Mouse (Mus musculus): ENCODE results near the gene Fev. TPM values are rescaled to one million over a fixed set of nuclear protein-coding genes. Genes with fewer than 3 reads are reported as not detected.

Fev gene
- polyA plus RNA-seq, 1 experiment from 2014 or later, result not detected

GRCm38 (mm10) chr1:74900341-74901285 lies 15.4 kb upstream of the Fev start:
- 1% methylated on average over 57 of the region's 66 CpGs for WGBS
- DNase-seq (peak; percentile 76), ATAC-seq (ENCODE audit: insufficient read depth) (peak; percentile 70)
- Histone ChIP-seq H3K27ac (ENCODE audit: low read depth) (peak overlapping the region; percentile 50; the same call in 1 of the 2 replicates), H3K9me3 (ENCODE audit: low read depth, low read length) (no peaks in the 10 kb centered on the region), H3K4me2 (peak overlapping the region; percentile 63), H3K36me3 (ENCODE audit: insufficient read depth) (no peaks in the 10 kb centered on the region), H3K4me3 (ENCODE audit: low read depth, low read length) (peak overlapping the region; percentile 28), H3K4me1 (ENCODE audit: insufficient read depth) (0 out of 2 replicates have a peak, but pooled peaks cover 4% of the 10 kb centered on the region), H3K9ac (peak overlapping the region; percentile 29; the same call in 1 of the 2 replicates), H3K27me3 (ENCODE audit: insufficient read depth, low read length) (peaks cover 69% of the 10 kb centered on the region)
- TF ChIP-seq CTCF (IDR thresholded peaks at IDR 0.05; ENCODE audit: low read depth), result no peak

- no peak for ATAC-seq (ENCODE audit: insufficient read depth)
- no peaks in the 10 kb centered on the region for H3K9me3 ChIP-seq (ENCODE audit: low read depth, low read length)
- H3K9ac ChIP-seq, result no peak overlapping the region
- H3K4me2 ChIP-seq, result no peak overlapping the region
- DNase-seq, result no peak
- 7% methylated on average over 9 of the region's 10 CpGs for WGBS
- 0 out of 2 replicates have a peak, but pooled peaks cover 4% of the 10 kb centered on the region for H3K4me1 ChIP-seq (ENCODE audit: insufficient read depth)
- peaks cover 82% of the 10 kb centered on the region for H3K27me3 ChIP-seq (ENCODE audit: insufficient read depth, low read length)
- no peak overlapping the region for H3K27ac ChIP-seq (ENCODE audit: low read depth)
- H3K4me3 ChIP-seq (ENCODE audit: low read depth, low read length), result no peak overlapping the region
- no peaks in the 10 kb centered on the region for H3K36me3 ChIP-seq (ENCODE audit: insufficient read depth)
- TF ChIP-seq CTCF (IDR thresholded peaks at IDR 0.05; ENCODE audit: low read depth), result no peak
Measured at GRCm38 (mm10) chr1:74898656-74899431, 13.6 kb upstream of the Fev start.

- WGBS, result 5% methylated on average over 7 of the region's 7 CpGs
- Histone ChIP-seq H3K4me3 (ENCODE audit: low read depth, low read length) (no peak overlapping the region), H3K27me3 (ENCODE audit: insufficient read depth, low read length) (peaks cover 87% of the 10 kb centered on the region), H3K4me1 (ENCODE audit: insufficient read depth) (0 out of 2 replicates have a peak, but pooled peaks cover 4% of the 10 kb centered on the region), H3K4me2 (no peak overlapping the region), H3K36me3 (ENCODE audit: insufficient read depth) (no peaks in the 10 kb centered on the region), H3K27ac (ENCODE audit: low read depth) (no peak overlapping the region), H3K9ac (no peak overlapping the region), H3K9me3 (ENCODE audit: low read depth, low read length) (no peaks in the 10 kb centered on the region)
- no peak for TF ChIP-seq CTCF (IDR thresholded peaks at IDR 0.05; ENCODE audit: low read depth)
- ATAC-seq (ENCODE audit: insufficient read depth) (no peak), DNase-seq (no peak)
Measured at GRCm38 (mm10) chr1:74897976-74898375, 12.8 kb upstream of the Fev start.

- Histone ChIP-seq H3K36me3 (ENCODE audit: insufficient read depth) (no peaks in the 10 kb centered on the region), H3K27me3 (ENCODE audit: insufficient read depth, low read length) (peaks cover 89% of the 10 kb centered on the region), H3K4me1 (ENCODE audit: insufficient read depth) (0 out of 2 replicates have a peak, but pooled peaks cover 4% of the 10 kb centered on the region), H3K27ac (ENCODE audit: low read depth) (no peak overlapping the region), H3K9me3 (ENCODE audit: low read depth, low read length) (no peaks in the 10 kb centered on the region), H3K4me3 (ENCODE audit: low read depth, low read length) (no peak overlapping the region), H3K9ac (no peak overlapping the region), H3K4me2 (no peak overlapping the region)
- WGBS, result 22% methylated on average over 4 of the region's 4 CpGs
- peak; percentile 83 for TF ChIP-seq CTCF (IDR thresholded peaks at IDR 0.05; ENCODE audit: low read depth)
- peak; percentile 65 for DNase-seq
- no peak for ATAC-seq (ENCODE audit: insufficient read depth)
Measured at GRCm38 (mm10) chr1:74894966-74895365, 9.7 kb upstream of the Fev start.

GRCm38 (mm10) chr1:74893134-74893855 lies 8.1 kb upstream of the Fev start, which contains the start of gene Cryba2:
Cryba2 (minus strand) TSS chr1:74893143.
- Histone ChIP-seq H3K9ac (no peak within 1 kb of the TSS), H3K9me3 (ENCODE audit: low read depth, low read length) (no peaks in the 10 kb centered on the region), H3K4me1 (ENCODE audit: insufficient read depth) (no peaks in the 10 kb centered on the region), H3K4me3 (ENCODE audit: low read depth, low read length) (no peak within 1 kb of the TSS), H3K36me3 (ENCODE audit: insufficient read depth) (no peaks in the 10 kb centered on the region), H3K27ac (ENCODE audit: low read depth) (no peak within 1 kb of the TSS), H3K4me2 (no peak within 1 kb of the TSS), H3K27me3 (ENCODE audit: insufficient read depth, low read length) (peaks cover 82% of the 10 kb centered on the region)
- peak; percentile 80 for TF ChIP-seq CTCF (IDR thresholded peaks at IDR 0.05; ENCODE audit: low read depth)
- DNase-seq, result peak; percentile 77
- 5% methylated on average over 25 of the region's 25 CpGs for WGBS
- ATAC-seq (ENCODE audit: insufficient read depth), result no peak

GRCm38 (mm10) chr1:74892351-74893133 lies 7.3 kb upstream of the Fev start:
- H3K4me2 ChIP-seq, result no peak overlapping the region
- TF ChIP-seq CTCF (IDR thresholded peaks at IDR 0.05; ENCODE audit: low read depth), result no peak
- no peaks in the 10 kb centered on the region for H3K36me3 ChIP-seq (ENCODE audit: insufficient read depth)
- peaks cover 82% of the 10 kb centered on the region for H3K27me3 ChIP-seq (ENCODE audit: insufficient read depth, low read length)
- no peaks in the 10 kb centered on the region for H3K9me3 ChIP-seq (ENCODE audit: low read depth, low read length)
- 2% methylated on average over 39 of the region's 39 CpGs for WGBS
- H3K27ac ChIP-seq (ENCODE audit: low read depth), result no peak overlapping the region
- no peak for ATAC-seq (ENCODE audit: insufficient read depth)
- no peak for DNase-seq
- H3K4me3 ChIP-seq (ENCODE audit: low read depth, low read length), result no peak overlapping the region
- H3K9ac ChIP-seq, result no peak overlapping the region
- H3K4me1 ChIP-seq (ENCODE audit: insufficient read depth), result no peaks in the 10 kb centered on the region
